Mouse (Mus musculus): ENCODE measurements around the gene Ptpra. TPM values are rescaled to one million over a fixed set of nuclear protein-coding genes. Genes with fewer than 3 reads are reported as not detected.

Gene Ptpra
- polyA plus RNA-seq, 1 experiment from 2014 or later: 28.2 TPM

DNA sequence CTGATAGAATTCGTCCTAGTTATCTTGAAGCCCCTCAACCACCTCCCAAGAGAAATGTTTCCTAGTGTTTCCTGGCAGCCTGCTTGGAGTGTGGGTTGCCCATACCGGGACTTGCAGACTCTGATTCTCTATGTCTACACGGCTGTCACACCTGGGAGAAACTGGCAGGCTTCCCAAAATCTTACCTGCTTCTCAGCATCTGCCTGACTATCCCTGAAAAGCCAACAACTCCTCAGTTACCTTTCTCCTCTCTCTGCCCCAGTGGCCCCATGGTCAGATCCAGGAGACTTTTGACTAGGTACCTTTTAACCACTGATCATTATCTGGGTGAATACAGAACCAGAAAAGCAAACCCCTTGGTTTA, 1.6 kb downstream of the Ptpra start:
- H3K27me3 ChIP-seq (replicated peaks; ENCODE audit: control insufficient read depth, insufficient read depth, low read length): no peaks in the 10 kb centered on the region
- H3K4me3 ChIP-seq (ENCODE audit: low read depth, low read length): no peak overlapping the region

DNA sequence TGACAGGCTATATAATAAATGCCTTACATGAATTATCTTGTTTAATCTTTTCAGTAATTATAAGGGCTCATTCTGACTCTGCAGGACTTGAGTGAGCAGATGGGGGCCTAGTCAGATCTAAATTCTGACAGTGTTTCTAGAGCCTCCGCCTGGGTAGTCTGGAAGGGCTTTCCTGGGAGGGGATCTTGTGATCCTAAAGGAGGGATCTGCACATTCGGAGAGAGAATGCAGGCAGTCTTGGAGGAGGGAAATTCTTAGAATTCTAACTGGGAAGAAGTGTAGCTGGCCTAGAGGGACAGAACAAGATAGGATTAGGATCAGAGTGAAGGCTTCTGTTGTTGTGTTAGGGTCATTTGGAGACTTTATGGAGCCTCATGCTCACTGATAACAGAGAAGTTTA, 2.2 kb downstream of the Ptpra start:
- no peak overlapping the region for H3K4me3 ChIP-seq (ENCODE audit: low read depth, low read length)
- ATAC-seq: no peak
- no peak overlapping the region for H3K4me2 ChIP-seq (replicated peaks; ENCODE audit: low read depth)
- no peak overlapping the region for H3K9ac ChIP-seq (ENCODE audit: low read depth, low read length)
- no peak overlapping the region for H3K27ac ChIP-seq (ENCODE audit: low read depth, low read length)
- no peaks in the 10 kb centered on the region for H3K36me3 ChIP-seq (ENCODE audit: control insufficient read depth, insufficient read depth)
- peaks cover 2% of the 10 kb centered on the region for H3K4me1 ChIP-seq (replicated peaks; ENCODE audit: control insufficient read depth, insufficient read depth, low read length)
- no peak for TF ChIP-seq CTCF (IDR thresholded peaks at IDR 0.05; ENCODE audit: low read depth)
- H3K9me3 ChIP-seq (ENCODE audit: control insufficient read depth): no peaks in the 10 kb centered on the region
- WGBS: 65% methylated on average over 2 of the region's 2 CpGs
- H3K27me3 ChIP-seq (replicated peaks; ENCODE audit: control insufficient read depth, insufficient read depth, low read length): no peaks in the 10 kb centered on the region

More for the DNA sequence above, 1.6 kb downstream of the Ptpra start:
- Histone ChIP-seq H3K4me1 (replicated peaks; ENCODE audit: control insufficient read depth, insufficient read depth, low read length) (peaks cover 2% of the 10 kb centered on the region), H3K36me3 (ENCODE audit: control insufficient read depth, insufficient read depth) (no peaks in the 10 kb centered on the region), H3K9ac (ENCODE audit: low read depth, low read length) (0 out of 2 replicates have a peak overlapping the region, but pooled peaks have one; percentile 22), H3K9me3 (ENCODE audit: control insufficient read depth) (no peaks in the 10 kb centered on the region), H3K4me2 (replicated peaks; ENCODE audit: low read depth) (peak overlapping the region; percentile 90; the same call in 1 of the 2 replicates), H3K27ac (ENCODE audit: low read depth, low read length) (no peak overlapping the region)
- no peak for TF ChIP-seq CTCF (IDR thresholded peaks at IDR 0.05; ENCODE audit: low read depth)
- no peak for ATAC-seq
- 47% methylated on average over 3 of the region's 3 CpGs for whole genome bisulfite sequencing

DNA sequence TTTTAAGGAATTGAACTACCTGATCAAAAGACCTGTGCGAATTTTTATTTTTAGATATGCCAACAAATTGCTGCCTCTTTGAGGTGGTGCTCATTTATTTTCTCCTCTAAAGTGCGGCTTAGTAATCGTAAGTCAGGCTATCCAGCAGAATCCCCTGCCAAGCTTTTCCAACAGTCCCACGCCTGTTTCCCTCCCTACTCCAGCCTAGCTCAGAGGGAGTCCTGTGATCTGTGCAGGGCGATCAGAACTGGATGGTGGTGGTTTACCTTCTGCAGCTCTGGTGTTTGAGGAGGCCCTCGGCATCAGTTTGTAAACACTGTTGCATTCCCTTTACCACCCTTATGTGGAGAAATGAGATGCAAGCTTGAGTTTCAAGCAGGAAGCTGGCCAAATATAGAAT, 3.3 kb downstream of the Ptpra start:
- no peak overlapping the region for H3K4me3 ChIP-seq (ENCODE audit: low read depth, low read length)
- 64% methylated on average over 6 of the region's 6 CpGs for WGBS
- no peaks in the 10 kb centered on the region for H3K27me3 ChIP-seq (replicated peaks; ENCODE audit: control insufficient read depth, insufficient read depth, low read length)
- H3K36me3 ChIP-seq (ENCODE audit: control insufficient read depth, insufficient read depth): no peaks in the 10 kb centered on the region
- no peak overlapping the region for H3K4me2 ChIP-seq (replicated peaks; ENCODE audit: low read depth)
- no peak for TF ChIP-seq CTCF (IDR thresholded peaks at IDR 0.05; ENCODE audit: low read depth)
- ATAC-seq: no peak
- no peaks in the 10 kb centered on the region for H3K9me3 ChIP-seq (ENCODE audit: control insufficient read depth)
- no peak overlapping the region for H3K27ac ChIP-seq (ENCODE audit: low read depth, low read length)
- H3K9ac ChIP-seq (ENCODE audit: low read depth, low read length): no peak overlapping the region
- H3K4me1 ChIP-seq (replicated peaks; ENCODE audit: control insufficient read depth, insufficient read depth, low read length): peaks cover 2% of the 10 kb centered on the region

DNA sequence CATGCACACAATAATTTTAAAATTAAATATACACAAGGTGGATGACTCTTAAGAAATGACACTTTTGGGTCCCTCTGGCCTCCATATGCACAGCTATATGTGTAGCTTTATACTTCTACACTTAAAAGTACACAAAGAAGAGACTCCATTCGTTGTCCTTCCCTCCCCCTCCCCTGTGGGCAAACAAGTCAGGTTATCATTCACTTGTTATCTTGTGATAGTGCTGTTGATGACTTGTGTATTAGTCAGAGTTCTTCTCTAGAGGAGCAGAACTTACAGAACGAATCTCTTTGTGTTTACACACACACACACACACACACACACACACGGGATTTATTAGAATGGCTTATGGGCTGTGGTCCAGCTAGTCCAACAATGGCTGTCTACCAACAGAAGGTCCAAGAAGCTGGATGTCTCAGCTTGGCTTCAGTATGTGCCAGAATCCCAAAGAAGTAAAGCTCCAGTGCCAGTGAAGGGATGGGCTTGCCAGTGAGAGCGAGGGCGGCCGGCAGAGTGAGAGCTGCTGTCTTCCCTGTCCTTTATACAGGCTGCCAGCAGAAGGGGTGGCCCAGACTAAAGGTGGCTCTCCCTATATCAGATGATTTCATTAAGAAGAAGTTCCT, 4.8 kb downstream of the Ptpra start:
- no peaks in the 10 kb centered on the region; the same call in 1 of the 2 replicates for H3K4me1 ChIP-seq (replicated peaks; ENCODE audit: control insufficient read depth, insufficient read depth, low read length)
- no peak overlapping the region for H3K9ac ChIP-seq (ENCODE audit: low read depth, low read length)
- H3K4me3 ChIP-seq (ENCODE audit: low read depth, low read length): no peak overlapping the region
- H3K4me2 ChIP-seq (replicated peaks; ENCODE audit: low read depth): no peak overlapping the region
- no peak overlapping the region for H3K27ac ChIP-seq (ENCODE audit: low read depth, low read length)
- no peaks in the 10 kb centered on the region for H3K9me3 ChIP-seq (ENCODE audit: control insufficient read depth)
- no peaks in the 10 kb centered on the region for H3K27me3 ChIP-seq (replicated peaks; ENCODE audit: control insufficient read depth, insufficient read depth, low read length)
- TF ChIP-seq CTCF (IDR thresholded peaks at IDR 0.05; ENCODE audit: low read depth): no peak
- H3K36me3 ChIP-seq (ENCODE audit: control insufficient read depth, insufficient read depth): no peaks in the 10 kb centered on the region
- ATAC-seq: no peak
- 54% methylated on average over 6 of the region's 6 CpGs for WGBS

DNA sequence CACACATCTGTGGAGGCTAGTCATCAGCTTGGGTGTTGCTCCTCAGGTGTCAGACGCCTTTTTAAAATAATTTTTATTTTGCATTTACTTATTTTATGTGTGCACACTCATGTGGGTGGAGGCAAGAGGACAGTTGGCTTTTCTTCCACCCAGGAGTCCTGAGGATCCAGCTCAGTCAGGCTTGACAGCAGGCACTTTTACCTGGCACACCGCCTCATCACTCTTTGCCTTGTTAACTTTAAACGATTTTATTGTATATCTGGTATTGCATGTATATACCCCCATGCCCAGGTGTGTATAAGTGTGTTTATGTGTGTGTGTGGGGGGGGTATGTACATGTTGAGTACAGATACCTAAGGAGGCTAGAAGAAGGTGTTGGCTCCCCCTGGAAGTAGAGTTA, 7.8 kb downstream of the Ptpra start:
- H3K4me2 ChIP-seq (replicated peaks; ENCODE audit: low read depth): no peak overlapping the region
- WGBS: 82% methylated on average over 3 of the region's 3 CpGs
- no peak overlapping the region for H3K27ac ChIP-seq (ENCODE audit: low read depth, low read length)
- TF ChIP-seq CTCF (IDR thresholded peaks at IDR 0.05; ENCODE audit: low read depth): no peak
- no peaks in the 10 kb centered on the region for H3K9me3 ChIP-seq (ENCODE audit: control insufficient read depth)
- H3K4me1 ChIP-seq (replicated peaks; ENCODE audit: control insufficient read depth, insufficient read depth, low read length): no peaks in the 10 kb centered on the region
- no peaks in the 10 kb centered on the region for H3K36me3 ChIP-seq (ENCODE audit: control insufficient read depth, insufficient read depth)
- H3K9ac ChIP-seq (ENCODE audit: low read depth, low read length): no peak overlapping the region
- ATAC-seq: no peak
- H3K27me3 ChIP-seq (replicated peaks; ENCODE audit: control insufficient read depth, insufficient read depth, low read length): no peaks in the 10 kb centered on the region
- no peak overlapping the region for H3K4me3 ChIP-seq (ENCODE audit: low read depth, low read length)

DNA sequence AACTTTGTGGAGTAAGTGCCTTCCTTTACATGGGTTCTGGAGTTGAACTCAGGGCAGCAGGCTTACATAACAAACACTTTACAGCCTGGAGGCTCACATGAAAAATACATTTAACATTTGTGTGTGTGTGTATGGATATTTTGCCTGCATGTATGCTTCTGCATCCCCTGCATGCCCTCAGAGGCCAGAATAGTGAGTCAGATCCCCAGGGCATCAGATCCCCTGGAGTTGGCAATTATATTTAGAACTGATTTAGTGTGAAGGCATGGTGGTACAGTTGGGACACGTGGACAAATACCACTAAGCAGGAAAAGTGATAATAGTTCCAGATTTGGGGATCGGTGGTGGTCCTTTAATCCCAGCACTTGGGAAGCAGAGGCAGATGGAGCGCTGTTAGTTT, 9.5 kb downstream of the Ptpra start:
- 92% methylated on average over 3 of the region's 3 CpGs for WGBS
- no peak overlapping the region for H3K9ac ChIP-seq (ENCODE audit: low read depth, low read length)
- H3K4me2 ChIP-seq (replicated peaks; ENCODE audit: low read depth): no peak overlapping the region
- TF ChIP-seq CTCF (IDR thresholded peaks at IDR 0.05; ENCODE audit: low read depth): no peak
- no peaks in the 10 kb centered on the region for H3K36me3 ChIP-seq (ENCODE audit: control insufficient read depth, insufficient read depth)
- H3K27me3 ChIP-seq (replicated peaks; ENCODE audit: control insufficient read depth, insufficient read depth, low read length): no peaks in the 10 kb centered on the region
- no peak for ATAC-seq
- no peaks in the 10 kb centered on the region for H3K9me3 ChIP-seq (ENCODE audit: control insufficient read depth)
- H3K4me1 ChIP-seq (replicated peaks; ENCODE audit: control insufficient read depth, insufficient read depth, low read length): no peaks in the 10 kb centered on the region
- H3K4me3 ChIP-seq (ENCODE audit: low read depth, low read length): no peak overlapping the region
- no peak overlapping the region for H3K27ac ChIP-seq (ENCODE audit: low read depth, low read length)
